Mouse (Mus musculus): ENCODE measurements around the gene Fads6. TPM values are rescaled to one million over a fixed set of nuclear protein-coding genes. Genes with fewer than 3 reads are reported as not detected.

Gene Fads6
- total and polyA plus RNA-seq, 3 experiments, result 0.30 to 8.5 (median 0.63) TPM

DNA sequence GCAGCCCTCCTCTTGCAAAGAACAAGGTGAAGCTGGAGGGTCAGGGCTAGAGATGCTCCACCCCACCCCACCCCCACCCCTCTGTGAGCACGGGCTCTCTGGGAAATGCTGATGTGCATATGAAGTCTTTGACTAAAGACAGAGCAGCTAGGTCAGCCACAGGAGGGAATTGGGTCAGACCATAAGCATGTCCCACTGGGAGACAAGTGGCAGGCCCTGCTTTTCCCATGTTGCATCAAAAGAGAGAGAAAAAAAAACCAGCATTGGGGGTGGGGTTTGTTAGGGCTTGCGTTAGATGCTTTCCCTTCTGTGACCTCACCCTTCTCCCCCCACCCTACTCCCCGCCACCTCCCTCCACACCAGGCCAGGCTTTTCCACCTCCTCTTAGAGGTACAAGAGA lies 50.2 kb downstream of the Fads6 start:
- H3K79me2 ChIP-seq (replicated peaks; ENCODE audit: control insufficient read depth, extremely low read depth, insufficient read depth, poor library complexity, severe bottlenecking), result no peaks in the 10 kb centered on the region
- H3K4me1 ChIP-seq (ENCODE audit: control insufficient read depth in 1 of 2, insufficient read depth in 2 of 2), result peaks cover 22 to 33% of the 10 kb centered on the region in 2 experiments
- 0 out of 2 replicates have a peak overlapping the region, but pooled peaks have one; percentile 14 for H3K9ac ChIP-seq (ENCODE audit: insufficient read depth, low read depth)
- peaks cover 22 to 42% of the 10 kb centered on the region in 2 experiments for H3K36me3 ChIP-seq (replicated peaks in 1 of 2; ENCODE audit: control insufficient read depth in 1 of 2, insufficient read depth in 1 of 2, low read length in 1 of 2)
- H3K27ac ChIP-seq (ENCODE audit: insufficient read depth, low read depth), result peak overlapping the region; percentile 69
- no peaks in the 10 kb centered on the region for H3K27me3 ChIP-seq (replicated peaks)
- in situ Hi-C loops (cut with MboI; ENCODE audit: low pct_ligation_motif_present, low pct_unique_long_range_greater_than_20kb, low sequenced_read_pairs) (loop anchor here (5.0 kb wide), 1 partner anchor 55 kb away; no protein-coding TSS in a partner anchor), dilution Hi-C loops (cut with MboI; ENCODE audit: extremely low pct_ligation_motif_present, extremely low pct_unique_long_range_greater_than_20kb, low sequenced_read_pairs) (no loop called here)
- no peak overlapping the region for H3K4me3 ChIP-seq (replicated peaks in 1 of 3; ENCODE audit: low read depth in 2 of 3, low read length in 2 of 3, poor library complexity in 1 of 3)
- peaks cover 10% of the 10 kb centered on the region for H3K9me3 ChIP-seq (replicated peaks; ENCODE audit: low read length)
- TF ChIP-seq MYC (IDR thresholded peaks at IDR 0.05; ENCODE audit: low read depth, low read length) (no peak), NELFE (IDR thresholded peaks at IDR 0.05; ENCODE audit: low read depth, low read length) (no peak), MXI1 (IDR thresholded peaks at IDR 0.05; ENCODE audit: low read depth, low read length) (no peak), SMC3 (IDR thresholded peaks at IDR 0.05; ENCODE audit: low read depth, low read length) (no peak), USF2 (conservative IDR thresholded peaks at IDR 0.05; ENCODE audit: low read depth, low read length) (no peak), MAX (IDR thresholded peaks at IDR 0.05; ENCODE audit: low read length) (peak; percentile 41; the same call in 1 of the 2 replicates), POLR2A (IDR thresholded peaks at IDR 0.05; ENCODE audit: low read depth, low read length) (no peak), PAX5 (IDR thresholded peaks at IDR 0.05; ENCODE audit: low read length) (no peak), EP300 (IDR thresholded peaks at IDR 0.05; ENCODE audit: low read length) (peak; percentile 44; the same call in 1 of the 2 replicates), JUN (IDR thresholded peaks at IDR 0.05; ENCODE audit: insufficient read depth, low read depth, low read length) (no peak), ELF1 (IDR thresholded peaks at IDR 0.05; ENCODE audit: low read depth, low read length) (peak; percentile 25; the same call in 1 of the 2 replicates), TBP (conservative IDR thresholded peaks at IDR 0.05; ENCODE audit: low read depth, low read length) (no peak), ZNF384 (IDR thresholded peaks at IDR 0.05; ENCODE audit: low read depth, low read length) (peak; percentile 86), CTCF (conservative IDR thresholded peaks at IDR 0.05 in 1 of 2, IDR thresholded peaks at IDR 0.05 in 1 of 2; ENCODE audit: low read depth in 2 of 2, low read length in 2 of 2) (no peak), NRF1 (IDR thresholded peaks at IDR 0.05; ENCODE audit: low read depth, low read length) (no peak), CHD1 (IDR thresholded peaks at IDR 0.05; ENCODE audit: low read depth, low read length) (no peak), CHD2 (IDR thresholded peaks at IDR 0.05; ENCODE audit: low read length) (peak; percentile 59; the same call in 1 of the 2 replicates), MEF2A (IDR thresholded peaks at IDR 0.05; ENCODE audit: borderline replicate concordance, low read depth, low read length) (peak; percentile 62), ETS1 (conservative IDR thresholded peaks at IDR 0.05; ENCODE audit: low read depth, low read length) (peak; percentile 53), E2F4 (IDR thresholded peaks at IDR 0.05; ENCODE audit: insufficient replicate concordance, low read depth, low read length) (no peak), SIN3A (IDR thresholded peaks at IDR 0.05; ENCODE audit: low read length) (no peak), TCF12 (IDR thresholded peaks at IDR 0.05; ENCODE audit: low read depth, low read length) (0 out of 2 replicates have a peak, but pooled peaks have one; percentile 24), MAZ (IDR thresholded peaks at IDR 0.05; ENCODE audit: low read depth, low read length) (0 out of 2 replicates have a peak, but pooled peaks have one; percentile 8), POLR2AphosphoS2 (IDR thresholded peaks at IDR 0.05; ENCODE audit: low read depth, low read length) (no peak), HCFC1 (IDR thresholded peaks at IDR 0.05; ENCODE audit: low read depth, low read length) (no peak), GABPA (IDR thresholded peaks at IDR 0.05; ENCODE audit: insufficient replicate concordance, low read depth, low read length) (no peak), IRF4 (IDR thresholded peaks at IDR 0.05; ENCODE audit: low read depth, low read length) (peak; percentile 39; the same call in 1 of the 2 replicates), BHLHE40 (IDR thresholded peaks at IDR 0.05; ENCODE audit: low read depth, low read length) (peak; percentile 51), KAT2A (IDR thresholded peaks at IDR 0.05; ENCODE audit: insufficient replicate concordance, low read length) (0 out of 2 replicates have a peak, but pooled peaks have one; percentile 23), ZC3H11A (IDR thresholded peaks at IDR 0.05; ENCODE audit: low read depth, low read length) (no peak), ZKSCAN1 (IDR thresholded peaks at IDR 0.05; ENCODE audit: borderline replicate concordance, low read depth, low read length) (no peak)
- peak; percentile 48 for DNase-seq (ENCODE audit: extremely low read depth)
- peak overlapping the region; percentile 68 for H3K4me2 ChIP-seq (ENCODE audit: insufficient read depth, low read depth, poor library complexity, severe bottlenecking)
